Mouse (Mus musculus) liver, postnatal 0 days (tissue): ENCODE measurements around the gene Zfp872.

Source experiments
- CTCF ChIP-seq: sonication (generic); IDR thresholded peaks from 2 replicates; pipeline ENCODE4 v1.5.1; 2016; ENCODE audit warnings: antibody characterized with exemption, low read depth
- EP300 ChIP-seq: IDR thresholded peaks from 2 replicates; pipeline ENCODE4 v1.6.1; 2016; ENCODE audit warnings: antibody characterized with exemption, low read depth, mild to moderate bottlenecking

DNA sequence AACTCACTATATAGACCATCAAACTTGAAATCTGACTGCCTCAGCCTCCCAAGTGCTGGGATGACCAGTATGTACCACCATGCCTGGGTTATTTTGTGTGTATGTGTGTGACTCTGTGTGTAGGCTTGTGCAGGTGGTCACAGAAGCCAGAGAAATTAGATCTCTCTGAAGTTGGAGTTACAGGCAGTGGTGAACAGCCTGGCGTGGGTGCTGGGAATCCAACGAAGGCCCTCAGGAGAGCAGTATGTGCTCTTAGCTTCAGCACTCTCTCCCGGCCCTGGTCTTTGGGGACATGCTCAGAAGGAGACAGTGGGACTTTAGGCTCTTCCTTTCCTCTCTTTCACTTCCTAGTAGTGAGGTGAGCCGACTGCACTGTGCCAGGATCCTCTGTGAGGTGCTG is 15.6 kb upstream of the Zfp872 start:
- TF ChIP-seq CTCF (no peak), EP300 (no peak)
